Mouse (Mus musculus): ENCODE results near the gene Lipi. TPM values are rescaled to one million over a fixed set of nuclear protein-coding genes. Genes with fewer than 3 reads are reported as not detected.

Gene Lipi
- polyA plus RNA-seq, 1 experiment from 2014 or later, result not detected

DNA sequence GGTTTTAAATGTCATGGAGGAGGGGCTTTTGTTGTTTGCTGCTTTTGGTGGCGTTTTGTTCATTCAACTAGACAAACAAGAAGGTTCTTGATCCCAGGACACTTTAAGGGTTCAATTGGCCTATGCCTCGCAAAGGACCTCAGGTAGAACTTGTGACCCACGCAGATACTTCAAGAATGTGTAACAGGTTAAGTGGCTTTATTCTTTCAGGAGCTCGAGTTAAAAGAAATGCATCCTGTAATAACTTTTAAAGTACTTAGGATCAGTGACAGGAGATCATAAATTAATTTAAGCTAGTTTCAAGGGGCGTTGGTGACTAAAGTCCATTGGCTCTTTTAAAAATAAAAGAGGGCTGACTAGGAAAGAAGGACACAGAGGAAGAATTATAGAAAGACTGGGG is 3.6 kb downstream of the Lipi start:
- H3K36me3 ChIP-seq (ENCODE audit: control insufficient read depth, insufficient read depth, low read length), result no peaks in the 10 kb centered on the region
- ATAC-seq (ENCODE audit: insufficient number of reproducible peaks, low FRiP score, low TSS enrichment, low read depth) (no peak), DNase-seq (ENCODE audit: low spot score) (no peak)
- no peak overlapping the region for H3K4me3 ChIP-seq (ENCODE audit: low read depth, low read length)
- H3K27me3 ChIP-seq (ENCODE audit: control insufficient read depth, insufficient read depth, low read length), result no peaks in the 10 kb centered on the region
- WGBS, result 45% methylated on average over 5 of the region's 5 CpGs
- H3K9me3 ChIP-seq (ENCODE audit: control insufficient read depth, low read length), result no peaks in the 10 kb centered on the region
- H3K4me2 ChIP-seq (ENCODE audit: low read depth, severe bottlenecking), result no peak overlapping the region
- no peak overlapping the region for H3K9ac ChIP-seq (ENCODE audit: low read length)
- H3K27ac ChIP-seq (replicated peaks; ENCODE audit: low read depth, low read length), result no peak overlapping the region
- H3K4me1 ChIP-seq (ENCODE audit: control insufficient read depth, insufficient read depth, low read length), result no peaks in the 10 kb centered on the region

DNA sequence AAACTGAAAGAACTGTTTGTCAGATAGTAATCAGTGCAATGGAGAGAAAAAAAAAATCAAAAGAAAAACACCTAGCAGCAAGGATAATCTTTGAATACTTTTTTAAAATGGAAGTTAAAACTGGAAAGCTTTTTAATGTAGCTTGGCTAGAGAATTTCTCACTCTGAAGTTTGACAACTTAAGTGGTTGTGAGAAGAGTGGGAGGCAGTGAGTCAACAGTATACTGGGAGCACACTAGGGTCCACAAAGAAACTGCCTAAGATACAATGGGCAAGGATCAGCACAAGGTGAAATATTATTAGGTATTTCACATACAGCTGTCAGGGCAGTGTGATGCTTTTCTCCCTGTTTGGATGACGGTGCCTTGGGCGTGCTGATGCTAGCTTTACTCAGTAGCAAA is 23.0 kb downstream of the Lipi start:
- 94% methylated on average over 2 of the region's 2 CpGs for WGBS
- Histone ChIP-seq H3K4me2 (ENCODE audit: low read depth, severe bottlenecking) (no peak overlapping the region), H3K9me3 (ENCODE audit: control insufficient read depth, low read length) (no peaks in the 10 kb centered on the region), H3K4me3 (ENCODE audit: low read depth, low read length) (no peak overlapping the region), H3K27ac (replicated peaks; ENCODE audit: low read depth, low read length) (no peak overlapping the region), H3K4me1 (ENCODE audit: control insufficient read depth, insufficient read depth, low read length) (no peaks in the 10 kb centered on the region), H3K9ac (ENCODE audit: low read length) (no peak overlapping the region), H3K36me3 (ENCODE audit: control insufficient read depth, insufficient read depth, low read length) (no peaks in the 10 kb centered on the region), H3K27me3 (ENCODE audit: control insufficient read depth, insufficient read depth, low read length) (no peaks in the 10 kb centered on the region)
- DNase-seq (ENCODE audit: low spot score) (no peak), ATAC-seq (ENCODE audit: insufficient number of reproducible peaks, low FRiP score, low TSS enrichment, low read depth) (no peak)

DNA sequence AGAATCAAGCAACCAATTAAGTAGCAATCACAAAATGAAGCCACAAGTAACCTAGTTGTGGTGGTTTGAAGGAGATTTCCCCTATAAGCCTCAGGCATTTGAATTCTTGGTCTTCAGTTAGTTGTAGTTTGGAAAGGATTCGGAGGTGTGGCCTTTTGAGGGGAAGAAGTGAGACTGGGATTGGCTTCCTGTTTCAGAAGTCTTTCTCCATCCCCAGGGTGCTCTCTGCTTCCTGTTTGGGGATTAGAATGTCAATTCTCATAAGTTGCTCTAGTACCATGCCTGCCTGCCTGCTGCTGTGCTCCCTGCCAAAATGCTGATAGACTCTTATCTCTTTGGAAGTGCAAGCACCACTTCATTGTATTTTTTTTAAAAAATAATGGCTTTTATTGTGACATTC is 40.6 kb downstream of the Lipi start:
- H3K36me3 ChIP-seq (ENCODE audit: control insufficient read depth, insufficient read depth, low read length), result no peaks in the 10 kb centered on the region
- WGBS, result 87% methylated on average over 1 of the region's 1 CpGs
- H3K27me3 ChIP-seq (ENCODE audit: control insufficient read depth, insufficient read depth, low read length), result no peaks in the 10 kb centered on the region
- no peaks in the 10 kb centered on the region for H3K9me3 ChIP-seq (ENCODE audit: control insufficient read depth, low read length)
- H3K4me1 ChIP-seq (ENCODE audit: control insufficient read depth, insufficient read depth, low read length), result no peaks in the 10 kb centered on the region
- H3K4me3 ChIP-seq (ENCODE audit: low read depth, low read length), result no peak overlapping the region
- ATAC-seq (ENCODE audit: insufficient number of reproducible peaks, low FRiP score, low TSS enrichment, low read depth) (no peak), DNase-seq (ENCODE audit: low spot score) (no peak)
- H3K9ac ChIP-seq (ENCODE audit: low read length), result no peak overlapping the region
- no peak overlapping the region for H3K27ac ChIP-seq (replicated peaks; ENCODE audit: low read depth, low read length)
- no peak overlapping the region for H3K4me2 ChIP-seq (ENCODE audit: low read depth, severe bottlenecking)

DNA sequence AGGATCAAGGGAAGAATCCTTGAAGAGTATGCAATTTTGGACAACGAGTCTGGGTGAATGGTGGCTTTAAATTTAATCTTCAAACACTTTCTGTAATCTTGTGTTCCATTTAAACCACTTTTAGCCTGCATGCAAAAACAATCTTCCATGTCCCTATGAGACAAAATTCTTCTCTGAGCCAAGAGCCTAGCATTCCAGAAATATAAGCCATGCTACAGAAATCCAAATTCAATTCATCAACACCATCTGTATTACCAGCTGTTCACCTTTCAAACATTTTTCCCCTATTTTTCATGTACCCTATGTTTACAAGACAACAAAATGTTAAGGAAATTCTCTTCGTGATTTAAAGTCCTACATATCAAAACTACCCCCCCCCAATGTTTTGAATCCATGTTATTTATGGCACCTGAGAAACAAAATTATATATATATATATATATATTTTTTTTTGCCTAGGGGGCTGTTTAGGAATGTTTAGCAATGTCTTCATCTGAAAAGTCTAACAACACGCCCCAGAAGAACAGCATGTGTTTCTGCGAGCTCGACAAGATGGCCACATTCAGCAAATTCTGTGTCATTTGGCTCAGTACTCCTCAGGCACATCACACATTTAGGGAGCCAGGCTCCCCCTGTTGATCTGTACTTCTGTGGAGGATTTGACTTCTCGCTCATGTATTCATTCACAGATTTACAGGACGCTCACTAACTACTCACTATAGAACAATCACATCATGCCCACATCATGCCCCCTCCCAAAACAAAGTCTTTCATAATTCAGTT is 47.9 kb downstream of the Lipi start:
- Histone ChIP-seq H3K9ac (ENCODE audit: low read length) (no peak overlapping the region), H3K27me3 (ENCODE audit: control insufficient read depth, insufficient read depth, low read length) (no peaks in the 10 kb centered on the region), H3K9me3 (ENCODE audit: control insufficient read depth, low read length) (no peaks in the 10 kb centered on the region), H3K27ac (replicated peaks; ENCODE audit: low read depth, low read length) (no peak overlapping the region), H3K4me2 (ENCODE audit: low read depth, severe bottlenecking) (no peak overlapping the region), H3K4me3 (ENCODE audit: low read depth, low read length) (no peak overlapping the region), H3K36me3 (ENCODE audit: control insufficient read depth, insufficient read depth, low read length) (no peaks in the 10 kb centered on the region), H3K4me1 (ENCODE audit: control insufficient read depth, insufficient read depth, low read length) (no peaks in the 10 kb centered on the region)
- no peak for ATAC-seq (ENCODE audit: insufficient number of reproducible peaks, low FRiP score, low TSS enrichment, low read depth)
- WGBS, result 86% methylated on average over 7 of the region's 7 CpGs
- no peak for DNase-seq (ENCODE audit: low spot score)

DNA sequence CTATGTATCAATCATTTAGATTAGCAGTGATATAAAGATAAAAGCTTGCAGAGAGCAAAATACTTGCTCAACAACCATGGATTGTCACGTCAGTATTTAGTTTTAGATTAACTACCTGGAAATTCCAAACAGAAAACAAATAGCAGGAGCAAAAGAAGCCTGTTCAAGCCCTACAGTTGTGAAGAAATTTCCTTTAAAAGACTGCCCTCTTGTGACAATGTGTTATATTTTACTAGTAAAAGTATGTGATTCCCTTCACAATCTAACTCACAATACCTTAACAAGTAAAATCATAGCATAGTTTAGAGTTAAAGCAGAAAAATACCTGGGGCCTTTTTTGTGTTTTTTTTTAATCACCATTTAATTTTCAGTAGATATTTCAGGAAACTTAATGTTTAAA is 54.2 kb downstream of the Lipi start:
- Histone ChIP-seq H3K9me3 (ENCODE audit: control insufficient read depth, low read length) (no peaks in the 10 kb centered on the region), H3K9ac (ENCODE audit: low read length) (no peak overlapping the region), H3K4me3 (ENCODE audit: low read depth, low read length) (no peak overlapping the region), H3K4me1 (ENCODE audit: control insufficient read depth, insufficient read depth, low read length) (no peaks in the 10 kb centered on the region), H3K36me3 (ENCODE audit: control insufficient read depth, insufficient read depth, low read length) (no peaks in the 10 kb centered on the region), H3K27me3 (ENCODE audit: control insufficient read depth, insufficient read depth, low read length) (no peaks in the 10 kb centered on the region), H3K4me2 (ENCODE audit: low read depth, severe bottlenecking) (no peak overlapping the region), H3K27ac (replicated peaks; ENCODE audit: low read depth, low read length) (no peak overlapping the region)
- WGBS, result 31% methylated on average over 1 of the region's 1 CpGs
- DNase-seq (ENCODE audit: low spot score) (no peak), ATAC-seq (ENCODE audit: insufficient number of reproducible peaks, low FRiP score, low TSS enrichment, low read depth) (no peak)

DNA sequence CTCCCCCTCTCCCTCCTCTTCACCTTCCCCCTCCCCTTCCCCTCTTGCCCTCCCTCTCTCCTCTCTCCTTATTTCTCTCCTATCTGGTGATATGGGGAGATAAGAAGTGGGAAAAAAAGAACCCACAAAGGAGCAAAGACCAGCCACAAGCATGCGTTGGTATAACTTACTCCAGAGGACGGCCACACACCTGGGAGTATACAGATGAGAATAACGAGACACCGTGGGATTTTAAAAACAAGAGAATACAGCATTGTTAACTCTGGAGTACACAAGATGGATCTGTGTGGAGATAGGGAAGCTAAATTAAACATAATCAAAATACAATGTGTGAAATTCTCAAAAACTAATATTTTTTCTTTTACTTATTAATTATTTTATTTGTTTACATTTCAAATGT is 89.3 kb downstream of the Lipi start:
- no peak overlapping the region for H3K9ac ChIP-seq (ENCODE audit: low read length)
- no peaks in the 10 kb centered on the region for H3K36me3 ChIP-seq (ENCODE audit: control insufficient read depth, insufficient read depth, low read length)
- 86% methylated on average over 4 of the region's 4 CpGs for WGBS
- H3K27ac ChIP-seq (replicated peaks; ENCODE audit: low read depth, low read length), result no peak overlapping the region
- H3K27me3 ChIP-seq (ENCODE audit: control insufficient read depth, insufficient read depth, low read length), result no peaks in the 10 kb centered on the region
- H3K9me3 ChIP-seq (ENCODE audit: control insufficient read depth, low read length), result no peaks in the 10 kb centered on the region
- no peak overlapping the region for H3K4me2 ChIP-seq (ENCODE audit: low read depth, severe bottlenecking)
- DNase-seq (ENCODE audit: low spot score) (no peak), ATAC-seq (ENCODE audit: insufficient number of reproducible peaks, low FRiP score, low TSS enrichment, low read depth) (no peak)
- H3K4me3 ChIP-seq (ENCODE audit: low read depth, low read length), result no peak overlapping the region
- no peaks in the 10 kb centered on the region for H3K4me1 ChIP-seq (ENCODE audit: control insufficient read depth, insufficient read depth, low read length)

Other genes with a start within 250 kb of the Lipi start
- gene Rbm11, start 6.8 kb upstream of the Lipi start, polyA plus RNA-seq (2014; fragmentation: Nextera tagmentation; extraction: Ambion mirVana), result 0.17 and 0.35 TPM in 2 replicates
- 39.3 TPM in 2 replicates for gene Hspa13, start 181.0 kb upstream of the Lipi start, polyA plus RNA-seq (2014; fragmentation: Nextera tagmentation; extraction: Ambion mirVana)

Measured in limb, embryonic 11.5 days (tissue).